Mouse (Mus musculus): ENCODE measurements at regions not wholly inside any gene's neighbourhood (a gene's known extent, or its start where the extent isn't known, plus 50 kb on each side); places are given as distances from the start of the nearest gene placed in this dataset.
A peak's percentile ranks its signal among the peaks of the same experiment; 100 is the strongest.
"Not testable (repeated sequence)": the region's sequence is repeated elsewhere in the genome, so short reads cannot be mapped to it uniquely, and the experiment has no call there.

GRCm38 (mm10) chr15:3909471-3909870 lies 69.9 kb downstream of the Fbxo4 start:
- peak; percentile 13 to 19 for DNase-seq

- DNase-seq: peak in 1 of 2 experiments; percentile 41
These were observed 70.7 kb downstream of the Fbxo4 start for GRCm38 (mm10) chr15:3908721-3909120.

GRCm38 (mm10) chr15:3905548-3905947 lies 73.8 kb downstream of the Fbxo4 start:
- no peak for DNase-seq

- no peak for DNase-seq
These were observed 100.9 kb downstream of the Fbxo4 start for GRCm38 (mm10) chr15:3878429-3878828.

GRCm38 (mm10) chr15:3877506-3877905 lies 101.9 kb downstream of the Fbxo4 start:
- DNase-seq: no peak

- DNase-seq: peak; percentile 70 to 76
These were observed 104.0 kb downstream of the Fbxo4 start for GRCm38 (mm10) chr15:3875210-3875861.

GRCm38 (mm10) chr15:3831802-3832201 lies 147.6 kb downstream of the Fbxo4 start:
- no peak for DNase-seq

GRCm38 (mm10) chr15:3805430-3805829 lies 173.9 kb downstream of the Fbxo4 start:
- DNase-seq: no peak

GRCm38 (mm10) chr15:3775865-3776264 lies 192.6 kb upstream of the Ghr start:
- DNase-seq: no peak

- DNase-seq: no peak
These were observed 189.0 kb upstream of the Ghr start for GRCm38 (mm10) chr15:3772228-3772789.

- no peak for DNase-seq
These were observed 187.0 kb upstream of the Ghr start for GRCm38 (mm10) chr15:3770312-3770711.

GRCm38 (mm10) chr15:3764726-3765125 lies 181.4 kb upstream of the Ghr start:
- DNase-seq: no peak

GRCm38 (mm10) chr15:3760396-3760795 lies 177.1 kb upstream of the Ghr start:
- peak in 1 of 2 experiments; percentile 12 for DNase-seq

GRCm38 (mm10) chr15:3755636-3756035 lies 172.3 kb upstream of the Ghr start:
- DNase-seq: no peak

GRCm38 (mm10) chr15:3748072-3748471 lies 164.8 kb upstream of the Ghr start:
- not testable (repeated sequence) for DNase-seq

GRCm38 (mm10) chr15:3743168-3743814 lies 160.0 kb upstream of the Ghr start:
- DNase-seq: no peak

- DNase-seq: no peak
These were observed 158.9 kb upstream of the Ghr start for GRCm38 (mm10) chr15:3742191-3742590.

GRCm38 (mm10) chr15:3725214-3725613 lies 141.9 kb upstream of the Ghr start:
- peak; percentile 57 to 78 for DNase-seq

GRCm38 (mm10) chr15:3720668-3721340 lies 137.5 kb upstream of the Ghr start:
- peak in 1 of 2 experiments; percentile 30 for DNase-seq

- no peak for DNase-seq
These were observed 128.5 kb upstream of the Ghr start for GRCm38 (mm10) chr15:3711764-3712163.

GRCm38 (mm10) chr15:3707089-3708078 lies 124.1 kb upstream of the Ghr start:
- DNase-seq: peak; percentile 59 to 73

All from heart, adult 18-20 months (tissue).